9 mouse cellular contexts compared by ENCODE assay signal in genomic region chr2:71353306-71354054, GRCm38 (mm10). TPM values are rescaled to one million over a fixed set of nuclear protein-coding genes. Genes with fewer than 3 reads are reported as not detected.
DNase-seq lines count a peak whose midpoint lies in the region; ATAC-seq and TF ChIP-seq lines count a peak whose summit lies in the region.
"Had no signal": no experiment of that assay in that cellular context is flagged by ENCODE, and none has a peak within 500 bp of the region (broad histone marks: within the 10 kb centered on the region; RNA-seq: fewer than 3 reads in every experiment).

No protein-coding gene starts in this region.

- no peak overlapping the region for H3K4me2 ChIP-seq in forebrain, embryonic 13.5 days
- peak overlapping the region; percentile 65 for H3K4me2 ChIP-seq in CH12.LX (ENCODE audit: insufficient read depth, low read depth, poor library complexity, severe bottlenecking)
- no peak overlapping the region for H3K4me2 ChIP-seq in kidney, embryonic 14.5 days (replicated peaks; ENCODE audit: low read depth, low read length)

- no peak for DNase-seq in forebrain, embryonic 10.5 days (ENCODE audit: extremely low spot score, low spot score)
- DNase-seq in CH12.LX (ENCODE audit: extremely low read depth), result peak; percentile 82
- peak; percentile 31 for DNase-seq in embryonic facial prominence, embryonic 10.5 days (ENCODE audit: low spot score)
- DNase-seq in retina, embryonic 14.5 days (ENCODE audit: low spot score), result no peak
- DNase-seq in right cerebral cortex, postnatal 10 days (ENCODE audit: low spot score in 2 of 2), result no peak
- no peak for DNase-seq in urinary bladder, postnatal 36 days (ENCODE audit: low spot score in 2 of 2)
- DNase-seq: lung, postnatal 14 days had no signal

- dilution Hi-C loops in CH12.LX (cut with MboI; ENCODE audit: extremely low pct_ligation_motif_present, extremely low pct_unique_long_range_greater_than_20kb, low sequenced_read_pairs), result no loop called here

- no peak for TF ChIP-seq RAD21 in CH12.LX (IDR thresholded peaks at IDR 0.05; ENCODE audit: low read depth, low read length)

- 0 out of 2 replicates have a peak, but pooled peaks cover 4% of the 10 kb centered on the region for H3K36me3 ChIP-seq in forebrain, embryonic 10.5 days (replicated peaks)
- H3K36me3 ChIP-seq in forebrain, embryonic 13.5 days (ENCODE audit: poor library complexity, severe bottlenecking), result peaks cover 5% of the 10 kb centered on the region; the same call in 1 of the 2 replicates
- H3K36me3 ChIP-seq in CH12.LX (replicated peaks in 1 of 2; ENCODE audit: control insufficient read depth in 1 of 2, insufficient read depth in 1 of 2, low read length in 1 of 2), result peaks cover 5 to 45% of the 10 kb centered on the region in 2 experiments
- no peaks in the 10 kb centered on the region for H3K36me3 ChIP-seq in embryonic facial prominence, embryonic 10.5 days (replicated peaks)
- no peaks in the 10 kb centered on the region for H3K36me3 ChIP-seq in kidney, embryonic 14.5 days (ENCODE audit: control insufficient read depth, insufficient read depth, low read length)

- in situ Hi-C loops in CH12.LX (cut with MboI; ENCODE audit: low pct_ligation_motif_present, low pct_unique_long_range_greater_than_20kb, low sequenced_read_pairs), result no loop called here

- WGBS in forebrain, embryonic 10.5 days, result 70% methylated on average over 10 of the region's 10 CpGs
- 74% methylated on average over 10 of the region's 10 CpGs for WGBS in forebrain, embryonic 13.5 days
- 47% methylated on average over 10 of the region's 10 CpGs for WGBS in embryonic facial prominence, embryonic 10.5 days
- WGBS in kidney, embryonic 14.5 days, result 22% methylated on average over 10 of the region's 10 CpGs

- TF ChIP-seq POLR2A in CH12.LX (IDR thresholded peaks at IDR 0.05; ENCODE audit: low read depth, low read length), result no peak

- no peaks in the 10 kb centered on the region for H3K27me3 ChIP-seq in forebrain, embryonic 10.5 days (ENCODE audit: poor library complexity, severe bottlenecking)
- no peaks in the 10 kb centered on the region for H3K27me3 ChIP-seq in forebrain, embryonic 13.5 days
- no peaks in the 10 kb centered on the region for H3K27me3 ChIP-seq in CH12.LX (replicated peaks)
- H3K27me3 ChIP-seq in embryonic facial prominence, embryonic 10.5 days (replicated peaks; ENCODE audit: low read depth, poor library complexity, severe bottlenecking), result no peaks in the 10 kb centered on the region
- H3K27me3 ChIP-seq in kidney, embryonic 14.5 days (ENCODE audit: control insufficient read depth, insufficient read depth, low read length), result no peaks in the 10 kb centered on the region

- H3K9me3 ChIP-seq in forebrain, embryonic 10.5 days, result no peaks in the 10 kb centered on the region
- no peaks in the 10 kb centered on the region for H3K9me3 ChIP-seq in forebrain, embryonic 13.5 days (replicated peaks)
- H3K9me3 ChIP-seq in CH12.LX (replicated peaks; ENCODE audit: low read length), result no peaks in the 10 kb centered on the region
- no peaks in the 10 kb centered on the region for H3K9me3 ChIP-seq in embryonic facial prominence, embryonic 10.5 days
- H3K9me3 ChIP-seq in kidney, embryonic 14.5 days (ENCODE audit: control insufficient read depth, low read length), result no peaks in the 10 kb centered on the region

- no peak overlapping the region for H3K9ac ChIP-seq in forebrain, embryonic 13.5 days
- no peak overlapping the region for H3K9ac ChIP-seq in CH12.LX (ENCODE audit: insufficient read depth, low read depth)
- H3K9ac ChIP-seq in kidney, embryonic 14.5 days (ENCODE audit: low read depth, low read length), result no peak overlapping the region

- no peak for ATAC-seq in forebrain, embryonic 13.5 days
- ATAC-seq in kidney, embryonic 14.5 days (ENCODE audit: low FRiP score, low TSS enrichment), result peak; percentile 87

- TF ChIP-seq EP300 in CH12.LX (IDR thresholded peaks at IDR 0.05; ENCODE audit: low read length), result no peak; the same call in 1 of the 2 replicates

- no peak for TF ChIP-seq CTCF in CH12.LX (conservative IDR thresholded peaks at IDR 0.05 in 1 of 2, IDR thresholded peaks at IDR 0.05 in 1 of 2; ENCODE audit: low read depth in 2 of 2, low read length in 2 of 2)

- peaks cover 19% of the 10 kb centered on the region for H3K4me1 ChIP-seq in forebrain, embryonic 10.5 days
- H3K4me1 ChIP-seq in forebrain, embryonic 13.5 days, result peaks cover 5% of the 10 kb centered on the region; the same call in 1 of the 2 replicates
- peaks cover 13 to 25% of the 10 kb centered on the region in 2 experiments for H3K4me1 ChIP-seq in CH12.LX (ENCODE audit: control insufficient read depth in 1 of 2, insufficient read depth in 2 of 2)
- H3K4me1 ChIP-seq in embryonic facial prominence, embryonic 10.5 days, result peaks cover 32% of the 10 kb centered on the region
- H3K4me1 ChIP-seq in kidney, embryonic 14.5 days (ENCODE audit: control insufficient read depth, insufficient read depth, low read length), result peaks cover 14% of the 10 kb centered on the region

- H3K4me3 ChIP-seq in forebrain, embryonic 10.5 days, result no peak overlapping the region
- no peak overlapping the region for H3K4me3 ChIP-seq in forebrain, embryonic 13.5 days
- H3K4me3 ChIP-seq in CH12.LX (replicated peaks in 1 of 3; ENCODE audit: low read depth in 2 of 3, low read length in 2 of 3, poor library complexity in 1 of 3), result no peak overlapping the region
- no peak overlapping the region for H3K4me3 ChIP-seq in embryonic facial prominence, embryonic 10.5 days
- no peak overlapping the region for H3K4me3 ChIP-seq in kidney, embryonic 14.5 days (ENCODE audit: low read length)

- H3K79me2 ChIP-seq in CH12.LX (replicated peaks; ENCODE audit: control insufficient read depth, extremely low read depth, insufficient read depth, poor library complexity, severe bottlenecking), result peaks cover 7% of the 10 kb centered on the region

- H3K27ac ChIP-seq in forebrain, embryonic 10.5 days, result peak overlapping the region; percentile 56; the same call in 1 of the 2 replicates
- no peak overlapping the region for H3K27ac ChIP-seq in forebrain, embryonic 13.5 days
- H3K27ac ChIP-seq in CH12.LX (ENCODE audit: insufficient read depth, low read depth), result peak overlapping the region; percentile 27; the same call in 1 of the 2 replicates
- peak overlapping the region; percentile 55 for H3K27ac ChIP-seq in embryonic facial prominence, embryonic 10.5 days (replicated peaks)
- peak overlapping the region; percentile 85 for H3K27ac ChIP-seq in kidney, embryonic 14.5 days (ENCODE audit: low read depth, low read length)

TF ChIP-seq in CH12.LX, 34 proteins besides CTCF, POLR2A, EP300 and RAD21:
- no peak for TF ChIP-seq MAZ (IDR thresholded peaks at IDR 0.05; ENCODE audit: low read depth, low read length)
- peak; percentile 72; the same call in 1 of the 2 replicates for TF ChIP-seq CHD2 (IDR thresholded peaks at IDR 0.05; ENCODE audit: low read length)
- no peak; the same call in 1 of the 2 replicates for TF ChIP-seq TCF12 (IDR thresholded peaks at IDR 0.05; ENCODE audit: low read depth, low read length)
- TF ChIP-seq NELFE (IDR thresholded peaks at IDR 0.05; ENCODE audit: low read depth, low read length), result peak; percentile 41; the same call in 1 of the 2 replicates
- TF ChIP-seq ELF1 (IDR thresholded peaks at IDR 0.05; ENCODE audit: low read depth, low read length), result no peak
- no peak for TF ChIP-seq SMC3 (IDR thresholded peaks at IDR 0.05; ENCODE audit: low read depth, low read length)
- TF ChIP-seq MEF2A (IDR thresholded peaks at IDR 0.05; ENCODE audit: borderline replicate concordance, low read depth, low read length), result no peak
- no peak for TF ChIP-seq UBTF (IDR thresholded peaks at IDR 0.05; ENCODE audit: low read depth, low read length)
- TF ChIP-seq ZC3H11A (IDR thresholded peaks at IDR 0.05; ENCODE audit: low read depth, low read length), result no peak
- peak; percentile 58; the same call in 1 of the 2 replicates for TF ChIP-seq BHLHE40 (IDR thresholded peaks at IDR 0.05; ENCODE audit: low read depth, low read length)
- no peak for TF ChIP-seq ZKSCAN1 (IDR thresholded peaks at IDR 0.05; ENCODE audit: borderline replicate concordance, low read depth, low read length)
- TF ChIP-seq ETS1 (conservative IDR thresholded peaks at IDR 0.05; ENCODE audit: low read depth, low read length), result 0 out of 2 replicates have a peak, but pooled peaks have one; percentile 15
- no peak for TF ChIP-seq MXI1 (IDR thresholded peaks at IDR 0.05; ENCODE audit: low read depth, low read length)

RNA-seq across cellular contexts. Expression of gene Slc25a12, which starts 14.1 kb away (rescaled TPM):
- polyA plus RNA-seq in forebrain, embryonic 10.5 days (2016; fragmentation: Nextera tagmentation; extraction: Ambion mirVana), result 36.0 TPM in 2 replicates
- 63.3 and 66.5 TPM in 2 replicates for polyA plus RNA-seq in forebrain, embryonic 13.5 days (2015; fragmentation: Nextera tagmentation; extraction: Ambion mirVana)
- total RNA-seq in CH12.LX (2012; rRNA removed) (97.1 and 105 TPM in 2 replicates), CH12.LX (2014; rRNA removed) (115 and 123 TPM in 2 replicates)
- 178 and 211 TPM in 2 replicates for polyA plus RNA-seq in CH12.LX (2012; ENCODE audit: insufficient read length, low read depth)
- polyA plus RNA-seq in embryonic facial prominence, embryonic 10.5 days (2016; fragmentation: Nextera tagmentation; extraction: Ambion mirVana), result 33.4 and 38.4 TPM in 2 replicates
- 29.8 and 41.6 TPM in 2 replicates for polyA plus RNA-seq in kidney, embryonic 14.5 days (2014; fragmentation: Nextera tagmentation; extraction: Ambion mirVana)

RNA-seq across cellular contexts. Expression of gene Hat1, which starts 35.3 kb away (rescaled TPM):
- 256 and 260 TPM in 2 replicates for polyA plus RNA-seq in forebrain, embryonic 10.5 days (2016; fragmentation: Nextera tagmentation; extraction: Ambion mirVana)
- 155 and 156 TPM in 2 replicates for polyA plus RNA-seq in forebrain, embryonic 13.5 days (2015; fragmentation: Nextera tagmentation; extraction: Ambion mirVana)
- 91.6 and 109 TPM in 2 replicates for total RNA-seq in CH12.LX (2012; rRNA removed)
- total RNA-seq in CH12.LX (2014; rRNA removed), result 292 and 310 TPM in 2 replicates
- 167 and 184 TPM in 2 replicates for polyA plus RNA-seq in CH12.LX (2012; ENCODE audit: insufficient read length, low read depth)
- polyA plus RNA-seq in embryonic facial prominence, embryonic 10.5 days (2016; fragmentation: Nextera tagmentation; extraction: Ambion mirVana), result 197 and 204 TPM in 2 replicates
- polyA plus RNA-seq in kidney, embryonic 14.5 days (2014; fragmentation: Nextera tagmentation; extraction: Ambion mirVana), result 149 and 192 TPM in 2 replicates

Comparison
In these comparisons a context has a peak if more than half of its experiments do, and no peak if none do; other contexts are left out.
1. DNase-seq: peak in CH12.LX (single experiment) and embryonic facial prominence, embryonic 10.5 days (single experiment); none in forebrain, embryonic 10.5 days (single experiment), retina, embryonic 14.5 days (single experiment), right cerebral cortex, postnatal 10 days (0 of 2) and urinary bladder, postnatal 36 days (0 of 2).